Comparison of ENCODE assay signal across 11 mouse cellular contexts in the genomic region with DNA sequence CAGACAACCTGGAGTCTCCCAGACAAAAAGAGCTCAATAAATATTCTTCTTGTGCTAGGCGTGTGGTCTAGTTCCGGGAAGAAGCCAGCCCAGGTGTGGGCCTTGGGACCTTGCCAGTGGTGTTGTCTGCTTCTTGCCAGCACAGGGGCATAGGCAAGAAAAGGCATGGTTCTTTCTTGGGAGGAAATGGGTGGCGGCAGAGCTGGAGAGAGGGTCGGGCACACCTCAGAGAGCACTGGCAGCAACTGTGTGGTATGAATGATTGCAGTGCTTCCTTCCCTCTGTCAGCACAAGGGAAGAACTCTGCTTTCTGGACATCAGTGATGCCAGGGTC.
A peak's percentile ranks its signal among the peaks of the same experiment; 100 is the strongest.
DNase-seq lines count a peak whose midpoint lies in the region; ATAC-seq and TF ChIP-seq lines count a peak whose summit lies in the region.
"Had no signal": no experiment of that assay in that cellular context is flagged by ENCODE, and none has a peak within 500 bp of the region (broad histone marks: within the 10 kb centered on the region; RNA-seq: fewer than 3 reads in every experiment).

No protein-coding gene starts in this region.

- H3K4me2 ChIP-seq in heart, embryonic 12.5 days: no peak overlapping the region
- peak overlapping the region; percentile 34 for H3K4me2 ChIP-seq in forebrain, embryonic 16.5 days (ENCODE audit: low read length)
- no peak overlapping the region for H3K4me2 ChIP-seq in midbrain, embryonic 11.5 days
- no peak overlapping the region for H3K4me2 ChIP-seq in liver, postnatal 0 days (ENCODE audit: low read depth, low read length)

- 0 out of 2 replicates have a peak overlapping the region, but pooled peaks have one; percentile 5 for H3K27ac ChIP-seq in heart, embryonic 12.5 days (ENCODE audit: poor library complexity, severe bottlenecking)
- peak overlapping the region; percentile 94 for H3K27ac ChIP-seq in forebrain, embryonic 16.5 days (ENCODE audit: low read length)
- peak overlapping the region; percentile 87 for H3K27ac ChIP-seq in midbrain, embryonic 11.5 days (ENCODE audit: low read depth, low read length)
- H3K27ac ChIP-seq in liver, postnatal 0 days (ENCODE audit: low read depth): no peak overlapping the region

- H3K4me1 ChIP-seq in heart, embryonic 12.5 days (replicated peaks): peaks cover 72% of the 10 kb centered on the region
- peaks cover 99% of the 10 kb centered on the region for H3K4me1 ChIP-seq in E14TG2a.4 (replicated peaks; ENCODE audit: low read depth, low read length)
- peaks cover 81% of the 10 kb centered on the region for H3K4me1 ChIP-seq in forebrain, embryonic 16.5 days (replicated peaks; ENCODE audit: control insufficient read depth, insufficient read depth, low read length)
- H3K4me1 ChIP-seq in midbrain, embryonic 11.5 days (ENCODE audit: control insufficient read depth, insufficient read depth, low read length): peaks cover 62% of the 10 kb centered on the region
- peaks cover 27% of the 10 kb centered on the region for H3K4me1 ChIP-seq in liver, postnatal 0 days (ENCODE audit: insufficient read depth)

- H3K4me3 ChIP-seq in heart, embryonic 12.5 days: no peak overlapping the region
- H3K4me3 ChIP-seq in E14TG2a.4 (replicated peaks; ENCODE audit: low read length): 0 out of 2 replicates have a peak overlapping the region, but pooled peaks have one; percentile 69
- H3K4me3 ChIP-seq in forebrain, embryonic 16.5 days (replicated peaks; ENCODE audit: low read length): no peak overlapping the region
- no peak overlapping the region for H3K4me3 ChIP-seq in midbrain, embryonic 11.5 days (ENCODE audit: low read depth, low read length)
- H3K4me3 ChIP-seq in liver, postnatal 0 days (ENCODE audit: low read depth, low read length): no peak overlapping the region

- no peak overlapping the region for H3K9ac ChIP-seq in heart, embryonic 12.5 days
- peak overlapping the region; percentile 59; the same call in 1 of the 2 replicates for H3K9ac ChIP-seq in forebrain, embryonic 16.5 days (replicated peaks; ENCODE audit: low read depth, low read length)
- H3K9ac ChIP-seq in midbrain, embryonic 11.5 days (ENCODE audit: low read length): peak overlapping the region; percentile 28; the same call in 1 of the 2 replicates
- H3K9ac ChIP-seq in liver, postnatal 0 days (replicated peaks): no peak overlapping the region

- DNase-seq in heart, adult 8-10 months (ENCODE audit: low spot score): no peak
- no peak for DNase-seq in midbrain, embryonic 11.5 days (ENCODE audit: low spot score, missing footprints)
- DNase-seq in adrenal gland, adult 8-10 months: no peak
- no peak for DNase-seq in liver, postnatal 0 days
- no peak for DNase-seq in frontal cortex, postnatal 25 days (ENCODE audit: low spot score in 2 of 2)
- DNase-seq: gastrocnemius, postnatal 10 days; kidney, postnatal 14 days had no signal

- no peak for TF ChIP-seq CTCF in E14TG2a.4 (conservative IDR thresholded peaks at IDR 0.05; ENCODE audit: low read length)
- TF ChIP-seq CTCF in liver, postnatal 0 days (IDR thresholded peaks at IDR 0.05; ENCODE audit: low read depth): no peak

- H3K9me3 ChIP-seq in heart, embryonic 12.5 days (replicated peaks): no peaks in the 10 kb centered on the region
- no peaks in the 10 kb centered on the region for H3K9me3 ChIP-seq in E14TG2a.4 (ENCODE audit: low read length)
- no peaks in the 10 kb centered on the region for H3K9me3 ChIP-seq in forebrain, embryonic 16.5 days (ENCODE audit: control insufficient read depth, low read length)
- H3K9me3 ChIP-seq in midbrain, embryonic 11.5 days (ENCODE audit: control insufficient read depth, low read length): no peaks in the 10 kb centered on the region
- no peaks in the 10 kb centered on the region for H3K9me3 ChIP-seq in liver, postnatal 0 days (ENCODE audit: low read length)

- no peak for TF ChIP-seq EP300 in liver, postnatal 0 days (IDR thresholded peaks at IDR 0.05; ENCODE audit: low read depth)

- 61% methylated on average over 4 of the region's 4 CpGs for WGBS in heart, embryonic 12.5 days
- WGBS in forebrain, embryonic 16.5 days: 14% methylated on average over 4 of the region's 4 CpGs
- WGBS in midbrain, embryonic 11.5 days: 32% methylated on average over 4 of the region's 4 CpGs
- WGBS in liver, postnatal 0 days (ENCODE audit: insufficient replicate concordance): 54% methylated on average over 4 of the region's 4 CpGs

- ATAC-seq in heart, embryonic 12.5 days (ENCODE audit: insufficient number of reproducible peaks, low FRiP score): no peak
- no peak for ATAC-seq in forebrain, embryonic 16.5 days
- peak; percentile 3; the same call in 1 of the 2 replicates for ATAC-seq in midbrain, embryonic 11.5 days (ENCODE audit: low FRiP score)
- ATAC-seq in liver, postnatal 0 days: no peak
- ATAC-seq: lung, postnatal 0 days had no signal

- no peaks in the 10 kb centered on the region for H3K36me3 ChIP-seq in heart, embryonic 12.5 days
- no peaks in the 10 kb centered on the region for H3K36me3 ChIP-seq in E14TG2a.4 (ENCODE audit: insufficient read depth, low read length)
- no peaks in the 10 kb centered on the region for H3K36me3 ChIP-seq in forebrain, embryonic 16.5 days (ENCODE audit: control insufficient read depth, insufficient read depth)
- no peaks in the 10 kb centered on the region for H3K36me3 ChIP-seq in midbrain, embryonic 11.5 days (ENCODE audit: control insufficient read depth, insufficient read depth, low read length)
- H3K36me3 ChIP-seq in liver, postnatal 0 days (replicated peaks; ENCODE audit: insufficient read depth, low read length): no peaks in the 10 kb centered on the region

- no peaks in the 10 kb centered on the region for H3K27me3 ChIP-seq in heart, embryonic 12.5 days (replicated peaks)
- no peaks in the 10 kb centered on the region for H3K27me3 ChIP-seq in E14TG2a.4 (ENCODE audit: insufficient read depth, low read length)
- H3K27me3 ChIP-seq in forebrain, embryonic 16.5 days (replicated peaks; ENCODE audit: control insufficient read depth, insufficient read depth, low read length): no peaks in the 10 kb centered on the region
- H3K27me3 ChIP-seq in midbrain, embryonic 11.5 days (ENCODE audit: control insufficient read depth, insufficient read depth, low read length): peaks cover 9% of the 10 kb centered on the region
- no peaks in the 10 kb centered on the region for H3K27me3 ChIP-seq in liver, postnatal 0 days (ENCODE audit: insufficient read depth, low read length)

Comparison
In these comparisons a context has a peak if more than half of its experiments do, and no peak if none do; other contexts are left out.
1. H3K9ac ChIP-seq: peak in forebrain, embryonic 16.5 days (single experiment) and midbrain, embryonic 11.5 days (single experiment); none in heart, embryonic 12.5 days (single experiment) and liver, postnatal 0 days (single experiment).